Mouse (Mus musculus): ENCODE data around the gene Six5.

DNA sequence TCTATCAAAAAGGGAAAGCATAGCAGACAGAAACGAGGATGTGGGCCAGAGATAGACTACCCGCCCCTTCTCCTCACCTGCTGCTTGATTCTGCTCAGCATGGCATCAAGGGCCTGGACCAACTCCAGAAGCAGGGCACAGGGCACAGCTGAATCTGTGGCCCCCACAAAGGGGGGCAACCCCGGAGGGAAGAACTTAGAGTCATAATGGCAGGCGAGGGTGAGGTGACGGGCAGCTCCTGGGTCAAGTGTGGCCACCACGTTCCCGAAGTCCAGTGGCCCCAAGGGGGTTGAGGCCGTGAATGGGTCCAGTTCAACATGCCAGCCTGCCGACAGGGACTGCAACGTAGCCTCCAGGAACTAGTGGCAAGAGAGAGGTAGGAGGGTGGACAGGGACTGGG is 52.4 kb downstream of the Six5 start:
- TF ChIP-seq CTCF (IDR thresholded peaks at IDR 0.05; ENCODE audit: extremely low read depth, insufficient read depth, insufficient read length, insufficient replicate concordance) (no peak), POLR2A (IDR thresholded peaks at IDR 0.05; ENCODE audit: low read depth, low read length) (no peak)

Measured in spleen, adult 2 months (tissue).